Mouse (Mus musculus) olfactory bulb, adult 2 months (tissue): Measurements from ENCODE around the gene Tex33.

ENCODE experiments used
- CTCF ChIP-seq: fragments of 200-500 bp; IDR thresholded peaks from 2 replicates; pipeline ENCODE4 v1.5.1; 2012; ENCODE audit warnings: low read depth, mild to moderate bottlenecking, low read length, moderate library complexity; ENCODE audit not compliant: insufficient read depth
- POLR2A ChIP-seq: fragments of 200-500 bp; IDR thresholded peaks from 2 replicates; pipeline ENCODE4 v1.6.1; 2012; ENCODE audit warnings: mild to moderate bottlenecking, low read depth, low read length, moderate library complexity; ENCODE audit not compliant: insufficient read depth

- TF ChIP-seq CTCF (no peak), POLR2A (no peak)
Measured at GRCm38 (mm10) chr15:78402423-78402822, 6.7 kb upstream of the Tex33 start.
